Mouse (Mus musculus) retina, postnatal 7 days (tissue): ENCODE results near the gene Zfp593.
"Not testable (repeated sequence)": the region's sequence is repeated elsewhere in the genome, so short reads cannot be mapped to it uniquely, and the experiment has no call there.

Experiments
- DNase-seq: peaks from one replicate; pipeline ENCODE4 v3.0.0-alpha.2; 2012; ENCODE audit warnings: low read depth, low spot score

Zfp593 gene

GRCm38 (mm10) chr4:134245148-134245843, at the start of gene Zfp593:
TSS of gene Zfp593 (minus strand) at chr4:134245592.
- DNase-seq, result peak; percentile 81

GRCm38 (mm10) chr4:134293692-134294163, 48.3 kb upstream of the Zfp593 start:
- no peak for DNase-seq

DNA sequence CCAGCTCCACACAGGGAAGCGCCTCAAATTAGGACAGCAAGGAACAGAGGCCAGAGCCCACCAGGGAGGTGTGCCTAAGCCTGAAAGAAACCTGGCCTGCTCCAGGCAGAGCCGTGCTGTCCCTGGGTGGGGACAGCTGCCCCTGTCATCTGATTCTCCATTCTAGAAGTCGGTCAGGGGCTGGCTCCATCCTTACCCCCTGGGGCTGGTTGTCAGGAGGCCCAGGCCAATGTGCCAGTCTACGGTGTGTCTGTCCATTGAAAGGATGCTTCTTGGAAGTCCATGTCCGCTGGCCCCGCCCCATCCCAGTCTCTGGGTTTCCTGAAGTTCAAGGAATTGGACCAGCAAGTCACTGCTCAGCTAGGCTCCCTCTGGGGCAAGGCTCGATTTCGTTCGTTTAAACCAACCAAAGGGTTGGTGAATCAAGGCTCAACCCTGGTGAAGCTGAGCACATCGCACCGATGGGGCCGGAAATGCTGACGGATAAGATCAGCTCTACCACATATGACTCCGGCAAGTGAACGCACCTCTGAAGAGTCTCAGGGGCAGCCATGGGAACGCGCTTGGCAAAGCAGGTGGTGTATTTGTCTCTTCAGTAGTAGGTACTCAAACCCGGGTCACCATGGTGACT, 47.8 kb upstream of the Zfp593 start:
- DNase-seq, result no peak

DNA sequence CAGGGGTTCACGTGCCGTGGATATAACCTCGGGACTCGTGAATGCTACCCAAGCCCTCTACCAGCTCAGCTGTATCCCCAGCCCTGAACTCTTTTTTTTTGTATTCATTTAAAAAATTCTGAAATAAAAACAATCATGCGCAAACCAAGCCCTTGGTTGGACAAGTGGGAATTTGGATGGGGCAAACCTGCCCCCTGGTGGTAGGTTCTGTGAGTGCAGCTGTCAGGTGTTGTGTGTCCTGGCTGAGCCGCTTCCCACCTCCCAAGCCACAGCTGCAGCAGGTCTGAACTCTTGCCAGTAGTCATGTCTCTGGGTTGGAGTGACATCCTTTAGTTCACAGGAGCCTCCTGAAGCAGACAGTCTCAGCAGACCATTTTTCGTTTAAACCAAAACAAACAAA, 46.7 kb upstream of the Zfp593 start:
- DNase-seq, result peak; percentile 75

- DNase-seq, result no peak
Observed at GRCm38 (mm10) chr4:134288397-134289256, 43.2 kb upstream of the Zfp593 start.

GRCm38 (mm10) chr4:134287575-134288025, 42.2 kb upstream of the Zfp593 start, which contains the start of gene Pdik1l:
TSS of gene Pdik1l (minus strand) at chr4:134287895.
- DNase-seq, result peak; percentile 63

- DNase-seq, result peak; percentile 91
Observed at GRCm38 (mm10) chr4:134287168-134287564, 41.8 kb upstream of the Zfp593 start.

DNA sequence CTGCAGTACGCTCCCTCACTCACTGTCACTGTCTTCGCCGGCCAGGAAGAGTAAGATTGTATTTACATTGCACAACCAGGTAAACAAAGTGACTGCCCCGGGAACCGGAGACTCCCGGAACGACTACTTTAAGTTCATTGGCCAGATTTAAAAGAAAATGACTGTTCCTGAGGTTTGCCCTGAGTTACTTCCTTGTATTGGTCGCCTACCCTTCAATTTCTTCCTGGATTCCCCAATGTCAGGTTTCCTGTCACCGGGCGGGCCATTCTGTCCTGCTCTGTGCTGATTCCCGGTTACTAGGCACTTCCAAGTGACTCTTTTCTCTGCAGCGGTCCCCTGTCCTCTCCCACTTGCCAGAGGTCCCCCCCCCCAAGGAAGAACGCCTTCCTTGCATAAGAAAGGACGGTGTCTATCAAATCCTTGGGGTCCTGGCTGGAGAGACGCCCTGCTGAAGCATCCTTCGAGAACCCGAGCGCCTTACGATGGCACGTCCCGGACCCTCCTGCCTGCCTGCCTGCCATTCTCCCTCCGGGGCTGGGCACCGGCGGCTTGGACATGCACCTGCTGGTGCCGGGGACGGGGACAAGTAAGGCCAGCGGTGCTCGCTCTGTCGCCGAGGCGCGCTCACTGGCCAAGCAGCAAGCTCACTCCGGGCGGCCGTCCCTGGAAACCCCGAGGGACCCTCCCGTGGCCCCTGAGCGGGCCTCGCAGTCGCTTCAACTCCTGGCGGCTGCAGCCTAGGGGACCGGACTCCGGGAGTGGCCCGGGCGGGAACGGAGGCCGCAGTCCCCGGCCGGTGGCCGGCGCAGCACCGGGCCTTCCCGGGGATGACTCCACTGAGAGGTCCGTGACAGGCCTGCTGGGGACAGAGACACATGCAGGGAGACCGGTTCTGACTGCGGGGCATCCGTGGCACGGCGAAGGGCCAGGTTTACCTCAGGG, 41.1 kb upstream of the Zfp593 start:
- DNase-seq, result no peak

GRCm38 (mm10) chr4:134284942-134285341, 39.5 kb upstream of the Zfp593 start:
- no peak for DNase-seq

- no peak for DNase-seq
Observed at GRCm38 (mm10) chr4:134273417-134274345, 28.3 kb upstream of the Zfp593 start.

DNA sequence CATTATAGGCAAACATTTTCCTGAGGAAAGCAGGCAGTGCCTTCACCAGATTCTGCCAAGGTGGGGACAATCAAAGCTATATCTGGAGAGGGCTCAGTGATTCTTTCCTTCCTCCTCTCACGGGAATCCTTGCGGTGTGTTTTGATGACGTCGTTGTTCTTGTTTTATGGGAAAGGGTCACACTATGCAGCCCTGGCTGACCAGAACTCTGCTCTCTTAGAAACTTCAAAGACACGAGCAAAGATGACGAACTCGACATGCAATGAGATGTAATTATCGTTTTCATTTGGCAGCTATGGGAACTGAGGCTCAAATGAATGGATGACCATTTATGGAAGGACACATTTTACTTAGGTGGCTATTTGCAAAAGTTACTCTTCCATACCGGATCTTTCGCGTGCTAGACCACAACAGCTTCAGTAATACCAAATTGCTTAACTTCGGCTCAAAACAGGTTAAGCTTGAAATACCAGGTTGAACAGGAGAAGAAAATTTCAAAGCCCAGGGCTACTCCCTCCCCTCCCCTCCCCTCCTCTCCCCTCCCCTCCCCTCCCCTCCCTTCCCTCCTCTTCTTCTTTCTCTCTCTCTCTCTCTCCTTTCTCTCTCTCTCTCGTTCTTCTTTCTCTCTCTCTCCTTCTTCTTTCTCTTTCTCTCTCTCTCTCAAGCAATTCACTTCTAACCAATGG, 27.5 kb upstream of the Zfp593 start:
- DNase-seq, result no peak

DNA sequence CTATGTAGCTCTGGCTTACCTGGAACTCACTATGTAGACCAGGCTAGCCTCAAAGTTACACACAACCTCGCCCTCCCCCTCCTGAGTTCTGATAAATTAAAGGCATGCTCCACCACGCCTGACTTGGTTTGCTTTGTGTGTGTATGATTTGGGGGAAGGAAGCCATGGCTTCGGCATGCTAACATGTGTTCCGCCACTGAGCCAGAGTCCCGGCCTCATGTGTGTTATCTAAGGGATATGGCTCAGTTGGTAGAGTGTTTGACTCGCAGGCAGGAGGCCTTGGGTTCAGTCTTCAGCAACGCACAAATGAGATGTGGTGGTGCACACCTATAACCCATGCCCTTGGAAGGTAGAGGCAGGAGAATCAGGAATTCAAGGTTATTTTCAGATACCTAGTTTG, 26.6 kb upstream of the Zfp593 start:
- no peak for DNase-seq

- not testable (repeated sequence) for DNase-seq
Observed at GRCm38 (mm10) chr4:134269622-134270021, 24.2 kb upstream of the Zfp593 start.

DNA sequence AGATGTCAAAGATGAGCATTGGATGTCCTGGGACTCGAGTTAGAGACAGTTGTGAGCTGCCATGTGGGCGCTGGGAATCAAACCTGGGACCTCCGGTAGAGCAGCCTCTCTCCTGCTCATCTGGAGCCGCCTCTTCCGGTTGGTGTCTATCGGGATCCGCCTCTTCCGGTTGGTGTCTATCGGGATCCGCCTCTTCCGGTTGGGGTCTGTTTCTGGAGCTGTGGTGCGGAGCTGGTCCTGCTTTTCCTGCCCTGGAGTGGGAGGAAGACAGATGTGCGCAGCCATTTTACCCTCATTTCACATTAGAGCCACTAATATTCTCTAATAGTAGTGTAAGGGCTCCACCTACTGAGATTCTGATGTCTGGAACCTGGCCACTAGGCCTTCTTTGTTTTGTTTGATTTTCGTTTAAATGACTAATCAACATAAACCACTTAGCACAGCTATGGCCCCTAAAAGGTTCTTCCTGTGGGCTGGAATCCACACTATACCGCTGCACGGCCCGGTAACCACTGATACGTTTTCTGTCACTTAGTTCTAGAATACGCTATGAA, 22.8 kb upstream of the Zfp593 start:
- DNase-seq, result no peak

DNA sequence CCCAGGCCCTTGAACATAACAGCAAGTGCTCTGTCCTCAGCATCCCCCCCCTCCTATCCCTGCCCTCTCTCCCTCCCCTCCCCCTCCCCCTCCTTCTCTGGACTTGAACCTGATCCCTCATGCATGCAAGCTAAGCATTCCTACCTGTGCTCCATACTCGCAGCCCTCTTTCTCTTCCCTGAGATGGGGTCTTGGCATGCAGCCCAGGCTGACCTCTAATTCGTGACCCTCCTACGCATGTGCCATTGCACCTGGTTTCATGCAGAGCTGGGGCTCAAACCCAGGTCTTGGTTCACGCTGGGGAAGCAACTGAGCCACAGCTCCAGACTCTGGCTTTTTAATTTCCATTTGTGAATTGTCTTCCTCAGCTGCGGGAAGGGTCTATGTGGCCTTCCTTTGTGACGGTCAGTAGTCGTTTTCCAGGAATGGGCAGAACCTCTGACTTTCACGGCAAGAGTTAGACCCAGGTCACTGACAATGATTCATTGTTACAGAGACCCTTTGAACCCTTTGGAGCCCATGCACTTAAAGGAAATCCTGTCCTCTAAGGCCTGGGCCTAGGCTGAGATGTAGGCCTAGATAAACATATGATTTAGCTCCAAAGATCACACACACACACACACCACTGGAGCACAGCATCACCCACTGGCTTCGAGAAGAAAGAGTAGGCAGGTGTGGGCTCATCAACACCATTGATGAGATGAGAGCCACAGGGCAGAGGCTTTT, 20.6 kb upstream of the Zfp593 start:
- DNase-seq, result no peak

DNA sequence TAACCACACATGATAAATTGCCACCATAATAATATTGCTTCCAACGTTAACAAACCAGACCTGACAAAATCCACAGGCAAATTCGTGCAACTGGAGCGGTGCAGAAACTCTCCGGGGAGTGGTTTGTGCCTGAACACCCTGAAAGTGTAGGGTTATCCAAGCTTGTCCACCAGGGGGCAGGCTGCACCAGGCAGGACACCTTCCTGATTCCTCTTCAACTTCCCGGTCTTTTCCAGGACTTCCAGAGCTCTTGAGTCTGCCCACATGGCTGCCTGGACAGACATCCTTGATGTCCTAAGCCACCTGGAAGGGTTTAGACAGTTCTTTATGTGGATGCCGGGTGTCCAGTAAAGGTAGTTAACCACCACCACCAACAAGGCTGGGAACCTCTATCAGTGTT, 17.8 kb upstream of the Zfp593 start:
- DNase-seq, result no peak

DNA sequence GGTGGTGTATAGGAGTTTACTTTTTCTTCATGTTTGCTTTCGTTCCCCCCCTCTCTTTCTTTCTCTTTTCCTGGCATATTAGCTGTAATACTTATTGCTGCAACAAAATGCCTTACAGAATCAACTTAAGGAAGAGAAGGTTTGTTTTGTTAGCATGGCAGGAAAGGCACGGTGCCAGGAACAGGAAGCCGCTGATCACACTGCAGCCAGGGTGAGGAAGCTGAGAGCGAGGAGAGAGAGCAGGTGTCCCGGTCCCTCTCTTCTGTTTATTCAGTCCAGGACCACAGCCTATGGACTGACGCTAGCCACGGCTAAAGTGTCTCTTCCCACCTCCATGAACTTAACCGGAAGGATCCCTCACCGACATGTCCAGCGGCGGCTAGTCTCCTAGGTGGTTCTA, 13.0 kb upstream of the Zfp593 start:
- DNase-seq, result no peak
